Mouse (Mus musculus) myocyte (in vitro differentiated cells): ENCODE results near the gene Krt80. TPM values are rescaled to one million over a fixed set of nuclear protein-coding genes. Genes with fewer than 3 reads are reported as not detected.

Experiments
- H3K27me3 ChIP-seq: one replicate; pipeline ENCODE4 v1.6.1; 2011; ENCODE audit not compliant: control insufficient read depth, insufficient read depth, insufficient read length
- H3K36me3 ChIP-seq: one replicate; pipeline ENCODE4 v1.6.1; 2011; ENCODE audit not compliant: control insufficient read depth, insufficient read depth
- H3K4me2 ChIP-seq: one replicate; pipeline ENCODE4 v1.6.1; 2011; ENCODE audit warnings: low read depth, control low read depth
- H3K4me3 ChIP-seq: one replicate; pipeline ENCODE4 v1.5.1; 2011; ENCODE audit warnings: mild to moderate bottlenecking, control low read depth, moderate library complexity
- H3K79me2 ChIP-seq: one replicate; pipeline ENCODE4 v1.6.1; 2011; ENCODE audit not compliant: control insufficient read depth, insufficient read depth
- H3ac ChIP-seq: one replicate; pipeline ENCODE4 v1.6.1; 2011; ENCODE audit not compliant: control insufficient read depth, insufficient read length
- CEBPB ChIP-seq: IDR thresholded peaks from 2 replicates; pipeline ENCODE4 v1.6.1; 2011; ENCODE audit warnings: mild to moderate bottlenecking, moderate library complexity; ENCODE audit not compliant: poor library complexity, insufficient read depth, severe bottlenecking
- E2F4 ChIP-seq: IDR thresholded peaks from one replicate; pipeline ENCODE4 v1.6.1; 2011; ENCODE audit warnings: mild to moderate bottlenecking, control low read depth, moderate library complexity; ENCODE audit not compliant: insufficient read depth
- MAX ChIP-seq: IDR thresholded peaks from one replicate; pipeline ENCODE4 v1.6.1; 2011; ENCODE audit warnings: low read depth, mild to moderate bottlenecking, control low read depth
- MYOD1 ChIP-seq, 3 experiments: IDR thresholded peaks; one replicate each; pipeline ENCODE4 v1.6.1; 2011; ENCODE audit warnings: control low read depth in 2 of 3, low read depth in 2 of 3, mild to moderate bottlenecking in 2 of 3, moderate library complexity in 1 of 3; ENCODE audit not compliant: insufficient read length in 2 of 3, control insufficient read depth in 1 of 3
- MYOG ChIP-seq, 3 experiments: IDR thresholded peaks; one replicate each; pipeline ENCODE4 v1.6.1; 2011; ENCODE audit warnings: control low read depth in 2 of 3, low read depth in 2 of 3, mild to moderate bottlenecking in 2 of 3; ENCODE audit not compliant: insufficient read length in 2 of 3, control insufficient read depth in 1 of 3, insufficient read depth in 1 of 3
- POLR2A ChIP-seq: IDR thresholded peaks from one replicate; pipeline ENCODE4 v1.6.1; 2011; ENCODE audit warnings: low read depth, mild to moderate bottlenecking, control low read depth, moderate library complexity; ENCODE audit not compliant: insufficient read length
- POLR2AphosphoS2 ChIP-seq: IDR thresholded peaks from one replicate; pipeline ENCODE4 v1.6.1; 2011; ENCODE audit warnings: low read depth, control low read depth; ENCODE audit not compliant: insufficient read length
- REST ChIP-seq: IDR thresholded peaks from one replicate; pipeline ENCODE4 v1.6.1; 2011; ENCODE audit warnings: mild to moderate bottlenecking, control low read depth, moderate library complexity; ENCODE audit not compliant: insufficient read depth, insufficient read length
- SRF ChIP-seq: IDR thresholded peaks from one replicate; pipeline ENCODE4 v1.6.1; 2011; ENCODE audit warnings: low read depth; ENCODE audit not compliant: control insufficient read depth, insufficient read length
- TCF12 ChIP-seq: IDR thresholded peaks from one replicate; pipeline ENCODE4 v1.6.1; 2011; ENCODE audit warnings: mild to moderate bottlenecking, control low read depth; ENCODE audit not compliant: poor library complexity, insufficient read depth, severe bottlenecking
- TCF3 ChIP-seq: IDR thresholded peaks from one replicate; pipeline ENCODE4 v1.6.1; 2011; ENCODE audit warnings: low read depth, control low read depth; ENCODE audit not compliant: insufficient read length
- USF1 ChIP-seq: IDR thresholded peaks from one replicate; pipeline ENCODE4 v1.6.1; 2011; ENCODE audit warnings: low read depth, mild to moderate bottlenecking, control low read depth, moderate library complexity
- polyA plus RNA-seq: library from polyadenylated mRNA; unstranded; fragments of >200 nt; fragmentation: generic; extraction: Trizol; gene quantifications from one replicate; pipeline ENCODE4 v1.2.1, GENCODE M21; 2012; ENCODE audit warnings: missing spikeins

The Krt80 gene
- polyA plus RNA-seq, 1 experiment: 7.7 TPM

DNA sequence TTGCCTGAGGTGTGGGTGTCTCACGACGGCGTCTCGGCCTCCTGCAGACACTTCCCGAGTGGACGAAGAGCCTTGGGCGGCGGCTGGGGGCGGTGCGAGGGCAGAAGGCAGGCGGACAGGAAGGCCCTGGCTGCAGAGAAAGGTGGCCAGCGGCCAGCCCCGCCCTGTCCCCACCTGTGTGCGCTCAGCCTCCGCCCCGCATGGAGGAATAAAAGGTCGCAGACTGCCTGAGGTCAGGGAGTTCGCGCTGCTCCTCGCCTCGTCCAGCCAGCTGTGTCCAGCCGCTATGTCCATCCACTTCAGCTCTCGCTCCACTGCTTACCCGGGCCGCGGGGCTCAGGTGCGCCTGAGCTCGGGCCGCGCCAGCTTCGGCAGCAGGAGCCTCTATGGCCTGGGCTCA is 42.2 kb upstream of the Krt80 start:
- Histone ChIP-seq H3K79me2 (no peaks in the 10 kb centered on the region), H3ac (no peak overlapping the region), H3K4me2 (no peak overlapping the region), H3K4me3 (no peak overlapping the region), H3K36me3 (no peaks in the 10 kb centered on the region), H3K27me3 (peaks cover 70% of the 10 kb centered on the region)
- TF ChIP-seq TCF3 (no peak), MAX (no peak), E2F4 (no peak), MYOD1 (IDR thresholded peaks at IDR 0.05; ENCODE audit: control insufficient read depth in 1 of 3, insufficient read length in 2 of 3, low read depth in 2 of 3) (no peak), SRF (no peak), USF1 (no peak), CEBPB (no peak), POLR2A (no peak), MYOG (IDR thresholded peaks at IDR 0.05; ENCODE audit: control insufficient read depth in 1 of 3, insufficient read depth in 1 of 3, insufficient read length in 2 of 3, low read depth in 2 of 3) (no peak), POLR2AphosphoS2 (no peak), REST (no peak), TCF12 (no peak)

DNA sequence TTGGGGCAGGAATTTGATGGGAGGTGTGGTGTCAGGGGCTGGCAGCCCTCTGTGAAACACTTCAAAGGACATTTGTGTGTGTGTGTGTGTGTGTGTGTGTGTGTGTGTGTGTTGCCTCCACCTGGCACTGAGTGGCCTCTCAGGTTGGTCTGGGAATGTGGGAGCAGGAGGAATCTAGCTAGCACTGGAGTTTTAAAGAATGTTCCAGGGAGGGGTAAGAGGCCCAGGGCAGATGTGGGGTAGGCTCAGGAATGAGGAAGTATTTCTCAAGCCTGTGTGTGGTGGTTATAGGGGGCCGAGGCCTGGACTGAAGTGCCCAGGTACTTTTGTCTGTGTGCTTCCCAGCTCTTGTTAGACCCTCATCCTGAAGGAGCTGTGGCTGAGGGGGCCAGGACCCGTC is 40.8 kb upstream of the Krt80 start, which contains the start of gene Krt7:
Gene Krt7, plus strand, starts transcription at position 269 of the 400 bp plus-strand sequence.
- H3K79me2 ChIP-seq: no peaks in the 10 kb centered on the region
- no peak within 1 kb of the TSS for H3K4me2 ChIP-seq

DNA sequence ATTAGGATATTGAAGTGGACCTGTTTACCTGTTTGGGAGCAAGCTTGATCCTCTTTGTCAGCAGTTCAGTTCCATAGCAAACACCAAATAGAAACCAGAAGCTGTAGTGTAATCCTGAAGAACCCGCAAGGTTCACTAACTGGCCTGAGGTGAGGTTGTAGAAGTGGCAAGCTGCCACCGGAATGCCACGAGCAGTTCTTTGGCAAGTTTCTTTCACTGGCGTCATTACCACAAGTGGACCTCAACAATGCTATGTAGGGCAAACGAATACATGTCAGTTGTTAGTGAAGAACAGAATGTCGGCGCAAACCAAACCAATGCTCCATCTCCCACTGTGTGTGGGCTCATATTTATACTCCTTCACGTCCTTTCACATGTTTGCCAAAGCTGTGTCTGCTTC is 28.3 kb upstream of the Krt80 start:
- H3K79me2 ChIP-seq: no peaks in the 10 kb centered on the region
- no peak overlapping the region for H3ac ChIP-seq
- no peak for TF ChIP-seq TCF3
- H3K27me3 ChIP-seq: peaks cover 18% of the 10 kb centered on the region
- no peak overlapping the region for H3K4me2 ChIP-seq
- H3K4me3 ChIP-seq: no peak overlapping the region
- H3K36me3 ChIP-seq: no peaks in the 10 kb centered on the region

More for the DNA sequence above, 40.8 kb upstream of the Krt80 start, which contains the start of gene Krt7:
- H3K4me3 ChIP-seq: no peak within 1 kb of the TSS
- TF ChIP-seq MYOD1 (IDR thresholded peaks at IDR 0.05; ENCODE audit: control insufficient read depth in 1 of 3, insufficient read length in 2 of 3, low read depth in 2 of 3) (no peak), SRF (no peak), TCF3 (no peak), REST (no peak), POLR2AphosphoS2 (no peak), MAX (no peak), USF1 (no peak), CEBPB (no peak), POLR2A (no peak), E2F4 (no peak), MYOG (IDR thresholded peaks at IDR 0.05; ENCODE audit: control insufficient read depth in 1 of 3, insufficient read depth in 1 of 3, insufficient read length in 2 of 3, low read depth in 2 of 3) (no peak), TCF12 (no peak)
- no peak within 1 kb of the TSS for H3ac ChIP-seq
- H3K36me3 ChIP-seq: no peaks in the 10 kb centered on the region
- H3K27me3 ChIP-seq: peaks cover 79% of the 10 kb centered on the region

DNA sequence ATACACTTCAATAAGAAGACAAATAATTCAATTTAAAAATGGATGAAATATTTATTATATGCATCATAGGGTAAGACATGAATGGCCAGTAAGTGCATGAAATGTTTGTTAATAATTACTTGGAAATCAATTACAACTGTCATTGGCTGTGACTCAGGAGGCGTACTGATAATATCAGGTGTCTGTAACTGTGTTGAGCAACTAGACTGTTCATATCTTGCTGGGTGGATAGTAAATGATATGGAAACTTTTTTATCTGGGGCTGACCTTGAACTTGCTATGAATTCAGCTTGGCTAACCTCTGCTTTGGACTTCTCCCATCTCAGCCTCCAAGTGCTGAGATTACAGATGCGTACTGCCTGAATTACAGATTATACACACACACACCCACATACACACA is 27.7 kb upstream of the Krt80 start:
- no peak for TF ChIP-seq CEBPB
- no peak for TF ChIP-seq MYOG (IDR thresholded peaks at IDR 0.05; ENCODE audit: control insufficient read depth in 1 of 3, insufficient read depth in 1 of 3, insufficient read length in 2 of 3, low read depth in 2 of 3)
- TF ChIP-seq POLR2A: no peak
- no peak for TF ChIP-seq MYOD1 (IDR thresholded peaks at IDR 0.05; ENCODE audit: control insufficient read depth in 1 of 3, insufficient read length in 2 of 3, low read depth in 2 of 3)
- TF ChIP-seq TCF12: no peak
- Histone ChIP-seq H3K36me3 (no peaks in the 10 kb centered on the region), H3K79me2 (no peaks in the 10 kb centered on the region), H3K4me2 (no peak overlapping the region), H3K27me3 (peaks cover 18% of the 10 kb centered on the region), H3K4me3 (no peak overlapping the region), H3ac (no peak overlapping the region)

DNA sequence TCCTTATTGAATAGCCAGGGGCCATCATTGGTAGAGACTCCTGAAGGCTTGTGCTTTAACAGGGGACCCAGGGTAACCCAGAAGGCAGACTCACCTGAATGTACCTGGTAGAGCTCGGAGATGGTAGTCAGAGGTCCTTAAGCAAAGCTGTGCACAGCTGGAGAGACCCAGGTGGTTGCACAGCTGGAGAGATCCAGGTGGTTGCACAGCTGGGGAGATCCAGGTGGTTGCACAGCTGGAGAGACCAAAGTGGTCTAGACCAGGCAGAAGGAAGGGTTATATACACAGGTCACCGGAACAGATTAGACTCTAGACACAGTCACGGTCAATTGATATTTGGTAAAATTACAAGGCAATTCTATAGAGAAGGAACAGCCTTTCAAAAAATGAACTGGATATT is 27.0 kb upstream of the Krt80 start:
- no peak overlapping the region for H3K4me2 ChIP-seq
- no peak overlapping the region for H3ac ChIP-seq
- no peak overlapping the region for H3K4me3 ChIP-seq
- TF ChIP-seq CEBPB (no peak), MYOD1 (IDR thresholded peaks at IDR 0.05; ENCODE audit: control insufficient read depth in 1 of 3, insufficient read length in 2 of 3, low read depth in 2 of 3) (no peak), MAX (no peak), E2F4 (no peak), POLR2AphosphoS2 (no peak), REST (no peak), USF1 (no peak), SRF (no peak), TCF12 (no peak), POLR2A (no peak), MYOG (IDR thresholded peaks at IDR 0.05; ENCODE audit: control insufficient read depth in 1 of 3, insufficient read depth in 1 of 3, insufficient read length in 2 of 3, low read depth in 2 of 3) (no peak), TCF3 (no peak)
- H3K36me3 ChIP-seq: no peaks in the 10 kb centered on the region
- no peaks in the 10 kb centered on the region for H3K79me2 ChIP-seq
- H3K27me3 ChIP-seq: peaks cover 18% of the 10 kb centered on the region
